Mouse (Mus musculus) T-helper 1 cell (primary cell): Measurements from ENCODE around the gene Gnl1.
"Not testable (repeated sequence)": the region's sequence is repeated elsewhere in the genome, so short reads cannot be mapped to it uniquely, and the experiment has no call there.

Experiments
- in situ Hi-C: fragments of 300-600 bp; cut with MboI, MseI; formaldehyde crosslinking; loops from one replicate; pipeline ENCODE4 v1.15.1; 2025; ENCODE audit warnings: high pct_unique_total_duplicates

Gnl1 gene

GRCm38 (mm10) chr17:35994175-35994878 lies 14.7 kb downstream of the Gnl1 start:
- in situ Hi-C loops = no loop called here

- in situ Hi-C loops = loop anchor here (5.0 kb wide), 2 partner anchors 37 to 117 kb away; partner anchors contain the start of gene H2-T23
Observed at GRCm38 (mm10) chr17:35994879-35995240, 15.2 kb downstream of the Gnl1 start.

- in situ Hi-C loops = loop anchor here (5.0 kb wide), 2 partner anchors 35 to 115 kb away; partner anchors contain the start of gene H2-T23
Observed at GRCm38 (mm10) chr17:35996949-35997348, 17.3 kb downstream of the Gnl1 start.

GRCm38 (mm10) chr17:35997713-35998510 lies 18.3 kb downstream of the Gnl1 start:
- in situ Hi-C loops = loop anchor here (5.0 kb wide), 2 partner anchors 34 to 114 kb away; partner anchors contain the start of gene H2-T23

- in situ Hi-C loops = loop anchor here (5.0 kb wide), 2 partner anchors 34 to 114 kb away; partner anchors contain the start of gene H2-T23
Observed at GRCm38 (mm10) chr17:35998545-35999305, 19.1 kb downstream of the Gnl1 start.

GRCm38 (mm10) chr17:35999356-35999755 lies 19.7 kb downstream of the Gnl1 start:
- in situ Hi-C loops = loop anchor here (5.0 kb wide), 2 partner anchors 33 to 113 kb away; partner anchors contain the start of gene H2-T23

GRCm38 (mm10) chr17:36000349-36000748 lies 20.7 kb downstream of the Gnl1 start:
- in situ Hi-C loops = no loop called here

- in situ Hi-C loops = no loop called here
Observed at GRCm38 (mm10) chr17:36001121-36001897, 21.7 kb downstream of the Gnl1 start.

GRCm38 (mm10) chr17:36001966-36002365 lies 22.3 kb downstream of the Gnl1 start:
- in situ Hi-C loops = no loop called here

- in situ Hi-C loops = no loop called here
Observed at GRCm38 (mm10) chr17:36003331-36003730, 23.7 kb downstream of the Gnl1 start.

GRCm38 (mm10) chr17:36004409-36004808 lies 24.8 kb downstream of the Gnl1 start:
- in situ Hi-C loops = not testable (repeated sequence)

GRCm38 (mm10) chr17:36014977-36015376 lies 35.3 kb downstream of the Gnl1 start:
- in situ Hi-C loops = no loop called here

GRCm38 (mm10) chr17:36017046-36017445 lies 37.4 kb downstream of the Gnl1 start:
- in situ Hi-C loops = no loop called here

- in situ Hi-C loops = no loop called here
Observed at GRCm38 (mm10) chr17:36018979-36019378, 39.3 kb downstream of the Gnl1 start.

- in situ Hi-C loops = no loop called here
Observed at GRCm38 (mm10) chr17:36019519-36019918, 39.9 kb downstream of the Gnl1 start.

GRCm38 (mm10) chr17:36020191-36021073 lies 40.8 kb downstream of the Gnl1 start, which contains the start of gene H2-T24:
TSS of gene H2-T24 (minus strand) at chr17:36020560.
- in situ Hi-C loops = no loop called here

GRCm38 (mm10) chr17:36021309-36021708 lies 41.7 kb downstream of the Gnl1 start:
- in situ Hi-C loops = no loop called here

GRCm38 (mm10) chr17:36022098-36022497 lies 42.4 kb downstream of the Gnl1 start:
- in situ Hi-C loops = no loop called here

GRCm38 (mm10) chr17:36022922-36023321 lies 43.3 kb downstream of the Gnl1 start:
- in situ Hi-C loops = no loop called here
